Mouse (Mus musculus) megakaryocyte, embryonic 14.5 days (primary cell): ENCODE measurements around the gene Panx1.

Experiments
- FLI1 ChIP-seq: IDR thresholded peaks from 2 replicates; pipeline ENCODE4 v1.6.1; 2012; ENCODE audit warnings: low read length, inconsistent platforms, mixed read lengths
- GATA1 ChIP-seq: IDR thresholded peaks from 3 replicates; pipeline ENCODE4 v1.6.1; 2012; ENCODE audit warnings: mixed read lengths, low read length, inconsistent platforms, borderline replicate concordance

- no peak for TF ChIP-seq GATA1
- no peak for TF ChIP-seq FLI1
These were observed 62.6 kb downstream of the Panx1 start for GRCm38 (mm10) chr9:14982683-14983082.
